Mouse (Mus musculus) layer of hippocampus, adult 8-10 months (tissue): ENCODE data around the gene Atg16l1. TPM values are rescaled to one million over a fixed set of nuclear protein-coding genes. Genes with fewer than 3 reads are reported as not detected.

Source experiments
- DNase-seq, 2 experiments: peaks; one replicate each; pipeline ENCODE4 v3.0.0; 2022; ENCODE audit warnings: low spot score in 2 of 2
- total RNA-seq, 4 experiments: library from RNA; stranded (reverse); gene quantifications; 2 replicates each; pipeline ENCODE4 v1.2.4; 2022

The Atg16l1 gene
- total RNA-seq, 4 experiments from 2014 or later = 62.3 to 87.6 (median 69.5) TPM

DNA sequence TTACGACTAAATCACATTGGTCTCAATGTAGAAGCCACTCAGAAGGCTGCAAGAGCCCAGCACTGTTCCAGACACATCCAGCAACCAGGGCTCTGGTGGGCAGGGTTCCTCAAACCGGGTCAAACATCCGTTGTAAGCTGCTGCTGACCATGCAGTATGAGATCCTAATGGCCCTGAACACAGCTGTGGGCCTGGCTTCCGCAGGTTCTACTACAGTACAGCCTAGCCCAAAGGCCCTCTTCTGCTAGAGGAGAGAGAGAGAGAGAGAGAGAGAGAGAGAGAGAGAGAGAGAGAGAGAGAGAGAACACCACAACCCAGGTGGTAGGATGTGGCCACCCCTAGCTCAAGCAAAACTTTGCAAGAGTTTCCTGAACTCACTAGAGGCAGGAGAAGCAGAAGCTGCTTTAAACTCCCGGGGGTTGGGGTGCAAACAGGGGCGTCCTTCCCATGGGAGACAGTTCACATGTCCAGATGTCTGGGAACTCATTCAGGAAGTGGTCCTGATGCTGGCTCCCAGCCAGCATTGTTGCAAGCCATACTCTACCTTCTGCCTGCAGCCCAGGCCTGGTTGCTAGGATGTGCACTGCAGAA is 74.0 kb downstream of the Atg16l1 start:
- DNase-seq = no peak

DNA sequence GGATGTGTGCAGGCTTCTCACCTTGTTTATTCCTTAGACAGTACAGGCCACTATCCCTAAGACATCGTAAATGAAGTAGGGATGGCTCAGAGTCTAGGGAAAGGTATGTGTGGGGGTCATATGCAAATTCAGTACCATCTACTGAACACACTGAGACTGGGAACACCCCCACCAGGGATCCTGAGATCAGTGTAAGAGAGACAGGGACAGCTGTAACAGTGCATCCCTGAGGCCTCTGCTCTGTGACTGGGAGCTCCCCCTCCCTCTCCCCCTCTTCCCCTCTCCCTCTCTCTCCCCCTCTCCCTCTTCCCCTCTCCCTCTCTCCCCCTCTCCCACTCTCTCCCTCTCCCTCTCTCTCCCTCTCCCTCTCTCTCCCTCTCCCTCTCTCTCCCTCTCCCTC is 80.8 kb downstream of the Atg16l1 start:
- no peak for DNase-seq

DNA sequence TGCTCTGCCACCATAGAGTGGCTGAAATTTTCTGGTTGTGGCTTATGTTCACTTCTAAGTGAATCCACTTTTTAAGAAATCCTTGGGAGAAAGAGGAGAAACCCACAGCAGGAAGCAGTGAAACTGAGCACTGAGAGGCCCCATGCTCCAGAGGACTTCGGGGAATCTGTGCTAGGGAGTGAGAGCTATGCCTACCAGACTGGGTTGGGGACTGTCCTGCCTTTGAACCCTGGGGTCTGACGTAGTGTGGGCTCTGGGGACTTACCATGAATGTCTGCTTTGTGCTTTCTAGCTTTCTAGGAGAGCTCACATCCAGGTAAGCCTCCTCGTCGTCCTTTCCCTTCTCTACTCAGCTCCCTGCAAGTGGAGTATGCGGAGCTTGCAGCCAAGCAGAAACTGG is 81.3 kb downstream of the Atg16l1 start:
- no peak for DNase-seq

DNA sequence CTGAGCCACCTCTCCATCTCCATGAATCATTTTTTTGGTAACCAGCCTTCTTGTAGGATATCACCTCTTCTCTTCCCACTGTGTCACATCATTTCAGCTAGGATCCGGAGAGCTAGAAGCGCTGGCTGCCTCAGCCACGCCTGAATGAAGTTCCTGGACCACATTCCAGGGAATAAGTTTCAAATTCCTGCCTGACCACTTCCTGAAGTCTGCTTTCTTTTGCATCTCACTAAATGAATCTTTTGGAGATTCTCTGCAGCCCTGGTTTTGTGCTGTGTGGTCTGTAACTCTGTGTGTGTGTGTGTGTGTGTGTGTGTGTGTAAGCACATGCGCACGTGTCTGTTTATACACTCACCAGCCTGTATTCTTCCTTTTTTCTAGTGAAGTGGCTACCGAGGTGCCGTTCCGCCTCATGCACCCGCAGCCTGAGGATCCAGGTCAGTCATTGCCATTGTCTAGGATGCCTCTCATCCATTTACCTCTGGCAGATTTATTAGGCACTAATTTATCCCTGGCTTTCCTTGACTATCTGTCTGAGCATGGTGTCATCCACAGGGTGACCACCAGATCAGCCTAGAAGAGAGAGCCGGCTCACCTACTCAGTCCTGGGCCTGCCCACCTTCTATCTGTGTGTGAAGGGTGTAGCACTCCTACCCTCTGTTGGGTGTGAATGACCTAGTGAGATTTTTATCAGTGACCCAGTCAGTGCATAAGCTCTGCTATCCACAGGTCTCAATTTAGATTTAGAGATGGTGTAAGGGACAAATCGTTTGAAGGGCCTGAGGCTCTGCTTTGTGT is 84.9 kb downstream of the Atg16l1 start:
- DNase-seq = no peak

Other genes starting within 250 kb of the Atg16l1 start
- gene Neu2, start 246.0 kb upstream of the Atg16l1 start, total RNA-seq = 1 to 10 TPM in 1 of 4 experiments, under 1 TPM in 2, not detected in 1; 0.85 to 1.7 (median 0.93) TPM
- 100 to 1,000 TPM in 2 of 4 experiments, 10 to 100 TPM in 2; 96.0 to 116 (median 105) TPM for gene Ngef, start 182.0 kb upstream of the Atg16l1 start, total RNA-seq
- 10 to 100 TPM; 12.3 to 64.3 (median 33.4) TPM for gene Inpp5d, start 135.6 kb upstream of the Atg16l1 start, total RNA-seq
- 1 to 10 TPM; 1.9 to 4.0 (median 2.6) TPM for gene Sag, start 47.8 kb downstream of the Atg16l1 start, total RNA-seq
- gene Dgkd, start 97.4 kb downstream of the Atg16l1 start, total RNA-seq = 100 to 1,000 TPM; 102 to 113 (median 110) TPM